Mouse (Mus musculus) stomach, postnatal 0 days (tissue): ENCODE measurements around the gene Polr1a.

Source experiments
- CTCF ChIP-seq: IDR thresholded peaks from 2 replicates; pipeline ENCODE4 v1.5.1; 2016; ENCODE audit warnings: antibody characterized with exemption, low read depth, mild to moderate bottlenecking, moderate library complexity
- EP300 ChIP-seq: optimal IDR thresholded peaks from 2 replicates; pipeline ENCODE3; 2016; ENCODE audit warnings: antibody characterized with exemption

DNA sequence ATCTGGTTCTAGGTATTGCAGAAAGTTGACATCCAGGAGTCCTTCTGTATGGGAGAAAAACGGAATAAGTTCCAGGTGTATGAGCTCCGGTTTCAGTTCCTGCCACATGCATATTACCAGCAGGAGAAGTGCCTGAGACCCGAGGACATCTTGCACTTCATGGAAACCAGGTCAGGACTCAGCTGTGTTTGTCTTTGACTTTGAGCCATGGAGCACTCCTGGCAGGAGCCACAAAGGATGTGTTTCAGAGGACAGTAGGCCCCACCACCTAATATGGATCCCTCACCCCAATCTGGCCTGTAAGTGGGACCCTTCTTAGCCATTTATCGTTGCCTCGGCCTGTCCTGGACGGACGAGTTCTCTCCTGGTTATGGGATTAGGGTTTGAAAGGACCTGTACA lies 59.0 kb downstream of the Polr1a start:
- TF ChIP-seq CTCF = no peak
- TF ChIP-seq EP300 = no peak
